Mouse (Mus musculus): ENCODE data around the gene A630076J17Rik.

A630076J17Rik gene

DNA sequence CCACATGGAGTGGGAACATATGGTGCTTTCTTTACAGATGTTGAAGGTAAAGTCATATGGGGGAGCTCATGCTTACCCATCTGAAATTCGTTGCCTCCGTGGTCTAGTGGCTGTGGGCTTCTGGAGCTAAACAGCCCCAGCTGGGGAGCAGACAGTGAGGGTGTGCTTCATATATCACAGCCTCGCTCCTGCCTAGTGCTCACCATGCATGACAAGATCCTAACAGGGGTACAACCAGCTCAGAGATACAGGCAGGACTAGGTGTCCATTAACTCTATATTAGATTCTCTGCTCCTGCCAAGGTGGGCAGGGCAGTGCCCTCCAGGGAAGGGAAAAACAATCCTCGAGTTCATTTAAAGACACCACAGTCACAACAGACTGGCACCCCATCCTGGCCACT lies 788 bp downstream of the A630076J17Rik start:
- no peak for DNase-seq (ENCODE audit: low read depth)

DNA sequence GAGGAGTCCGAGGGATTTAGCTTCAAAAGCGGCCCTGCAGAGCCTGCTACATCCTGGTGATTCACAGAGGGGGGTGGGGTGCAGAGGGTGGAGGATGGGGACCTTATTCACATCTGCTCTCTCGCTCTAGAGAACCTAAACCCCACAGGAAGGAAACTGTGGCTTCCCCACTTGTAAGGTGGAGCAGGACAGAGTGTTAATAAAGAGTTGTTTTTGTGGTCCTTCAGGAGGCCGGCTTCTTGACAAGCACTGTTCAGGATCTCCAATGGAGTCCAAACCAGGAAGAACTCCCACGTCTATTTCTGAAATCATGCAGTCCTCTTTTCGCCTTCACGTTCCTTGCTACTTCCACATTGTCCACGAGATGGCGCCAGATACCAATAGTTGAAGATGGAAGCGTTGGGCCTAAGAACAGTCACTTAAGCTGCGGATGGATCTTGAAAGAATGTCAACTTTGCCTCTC lies 3.0 kb downstream of the A630076J17Rik start:
- DNase-seq (ENCODE audit: low read depth) = peak; percentile 94

DNA sequence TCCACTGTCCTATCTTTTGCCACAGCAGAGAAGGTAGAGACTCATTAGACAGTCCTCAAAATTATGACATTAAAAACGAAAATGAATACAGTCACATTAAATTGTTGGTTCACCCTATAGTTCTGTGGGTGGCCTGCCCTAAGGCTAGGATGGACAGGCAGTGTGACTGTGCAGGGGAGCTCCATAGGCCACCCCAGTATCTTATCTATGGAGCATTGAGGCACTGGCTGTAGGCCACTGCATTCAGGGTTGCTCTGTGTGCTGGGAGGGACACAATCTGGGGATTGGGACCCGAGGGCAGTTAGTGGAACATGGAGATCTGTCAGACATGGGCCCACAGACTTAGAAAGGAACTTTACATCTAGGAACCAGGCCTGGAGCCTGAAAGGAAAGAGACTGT lies 3.5 kb downstream of the A630076J17Rik start:
- no peak for DNase-seq (ENCODE audit: low read depth)

DNA sequence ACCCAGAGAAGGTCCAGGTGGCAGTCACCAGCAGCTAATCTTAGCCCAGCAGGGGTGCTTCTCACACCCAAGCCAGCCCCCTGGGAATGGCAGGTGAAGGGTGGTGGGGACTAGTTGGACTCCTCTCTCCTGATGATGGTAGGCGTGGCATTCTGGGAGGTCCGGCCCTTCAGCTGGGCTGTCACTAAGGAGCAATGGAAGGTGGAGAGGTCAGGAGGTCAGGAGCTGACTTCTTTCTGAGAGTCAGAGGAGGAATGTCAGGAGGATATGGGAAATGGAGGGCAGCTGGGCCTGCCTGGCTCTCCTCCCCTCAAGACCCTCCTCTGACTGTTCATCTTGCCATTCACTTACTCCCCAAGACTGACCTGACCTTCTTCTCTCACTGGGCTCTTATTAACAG lies 7.6 kb downstream of the A630076J17Rik start:
- DNase-seq (ENCODE audit: low read depth) = no peak

DNA sequence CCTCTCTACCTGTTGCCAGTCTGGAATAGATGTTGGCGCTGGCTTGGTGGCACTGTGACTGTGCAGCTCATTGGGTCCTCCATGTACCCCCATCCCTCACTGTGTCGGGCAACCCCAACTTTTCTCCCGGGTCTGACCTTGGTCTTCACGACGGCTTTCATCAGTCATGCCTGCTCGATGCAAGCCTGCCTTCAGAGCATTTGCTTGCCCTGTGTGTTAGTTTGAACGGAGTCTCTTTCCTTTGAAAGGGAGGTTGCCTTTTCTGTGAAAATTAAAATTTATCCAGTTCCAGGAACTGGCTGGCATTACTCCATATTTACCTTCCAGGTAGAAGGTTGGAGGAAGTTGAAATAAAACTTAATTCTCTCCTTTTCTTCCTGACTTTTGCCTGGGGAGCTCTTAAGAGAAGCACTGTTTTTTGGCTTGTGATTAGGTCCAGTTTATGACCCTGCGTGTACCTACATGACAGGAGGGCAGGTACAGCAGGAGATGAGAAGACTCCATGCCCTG lies 8.1 kb downstream of the A630076J17Rik start:
- DNase-seq (ENCODE audit: low read depth) = no peak

DNA sequence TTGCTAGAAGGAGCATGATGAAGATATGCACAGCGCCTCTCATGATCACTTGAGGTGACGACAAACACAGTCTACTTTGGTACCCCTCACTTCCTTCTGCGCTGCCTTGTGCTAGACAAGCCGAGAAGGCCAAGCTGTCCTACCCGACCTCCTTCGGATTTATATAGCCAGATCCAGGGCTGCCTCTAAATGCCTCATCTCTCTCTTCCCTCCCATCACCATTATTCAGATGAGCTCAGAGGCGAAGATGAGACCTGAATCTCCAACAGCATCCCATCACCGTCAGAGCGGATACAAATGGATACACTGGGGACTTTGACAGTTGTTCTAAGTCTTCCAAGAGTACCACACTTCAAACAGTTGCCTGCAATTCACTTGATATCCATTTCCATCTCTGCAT lies 9.2 kb downstream of the A630076J17Rik start, which contains the start of gene Prok1:
TSS of gene Prok1 (minus strand) at position 101 of the 400 bp plus-strand sequence.
- DNase-seq (ENCODE audit: low read depth) = no peak

DNA sequence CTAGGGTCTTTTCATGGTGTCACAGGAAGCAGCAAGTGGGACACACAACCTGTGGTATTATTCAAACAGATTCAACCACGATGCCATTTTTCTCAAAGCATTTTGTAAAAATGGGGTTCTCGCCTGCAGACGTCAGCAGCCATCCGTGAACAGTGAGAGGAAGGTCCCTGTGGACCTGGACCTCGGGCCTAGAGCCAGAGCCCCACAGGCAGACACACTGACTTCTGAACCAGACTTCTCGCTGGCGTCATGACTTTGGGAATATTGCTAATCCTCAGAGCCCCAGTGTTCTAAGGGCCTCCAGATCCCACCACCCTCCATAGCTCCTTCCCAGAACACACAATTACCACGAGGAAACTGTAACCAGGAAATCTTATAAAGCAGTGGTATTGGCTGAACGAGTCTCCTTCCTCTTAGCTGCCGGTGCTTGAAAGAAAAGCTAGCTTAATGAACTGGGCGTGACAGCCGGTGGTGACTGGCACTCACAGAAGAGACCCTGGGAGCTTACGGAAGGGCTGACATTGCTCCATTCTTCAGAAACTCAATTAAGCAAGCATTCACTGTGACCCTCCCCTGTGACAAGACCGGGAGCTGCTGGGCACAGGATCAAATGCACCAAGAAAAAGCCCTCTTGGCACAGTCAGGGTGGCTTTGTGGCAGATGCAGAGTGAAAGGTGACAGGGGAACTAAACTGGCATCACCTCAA lies 11.1 kb downstream of the A630076J17Rik start:
- no peak for DNase-seq (ENCODE audit: low read depth)

DNA sequence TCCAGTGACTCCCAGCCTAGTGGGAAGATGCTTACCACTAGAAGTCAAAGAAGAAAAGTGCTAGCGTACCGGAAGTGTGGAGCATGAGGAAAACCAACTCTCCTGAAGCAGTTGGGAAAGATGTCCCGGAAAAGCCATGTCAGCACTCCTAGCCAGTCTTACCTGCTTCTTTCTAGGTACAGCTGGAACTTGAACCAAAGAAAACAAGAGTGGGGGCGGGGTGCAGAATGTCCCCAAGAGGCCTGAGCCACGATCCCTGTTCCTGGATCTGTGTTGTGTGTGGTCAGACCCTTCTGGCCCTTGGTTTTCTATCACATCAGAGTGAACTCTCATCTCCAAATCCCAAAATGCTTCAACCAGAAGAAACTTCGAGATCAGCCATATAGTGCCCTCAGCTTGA lies 16.5 kb downstream of the A630076J17Rik start:
- no peak for DNase-seq (ENCODE audit: low read depth)

DNA sequence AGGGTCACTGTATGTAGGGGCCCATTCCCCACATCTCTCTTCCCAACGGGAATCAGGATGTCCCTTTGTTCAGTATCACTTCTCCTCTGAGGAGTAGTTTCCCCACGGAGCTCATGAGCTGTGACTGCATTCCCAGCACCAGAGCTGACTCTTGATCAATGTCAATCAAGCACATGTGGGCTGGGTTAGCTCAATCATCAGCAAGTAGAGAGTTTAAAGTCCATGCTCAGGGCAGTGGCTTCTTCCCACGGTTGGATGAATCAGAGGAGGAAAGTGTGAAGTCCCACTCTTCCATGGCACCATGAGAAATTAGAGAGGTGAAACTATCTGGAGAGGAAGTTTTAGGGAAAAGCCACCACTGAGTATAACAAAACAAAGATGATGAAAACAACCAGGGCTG lies 18.6 kb downstream of the A630076J17Rik start:
- DNase-seq (ENCODE audit: low read depth) = no peak

DNA sequence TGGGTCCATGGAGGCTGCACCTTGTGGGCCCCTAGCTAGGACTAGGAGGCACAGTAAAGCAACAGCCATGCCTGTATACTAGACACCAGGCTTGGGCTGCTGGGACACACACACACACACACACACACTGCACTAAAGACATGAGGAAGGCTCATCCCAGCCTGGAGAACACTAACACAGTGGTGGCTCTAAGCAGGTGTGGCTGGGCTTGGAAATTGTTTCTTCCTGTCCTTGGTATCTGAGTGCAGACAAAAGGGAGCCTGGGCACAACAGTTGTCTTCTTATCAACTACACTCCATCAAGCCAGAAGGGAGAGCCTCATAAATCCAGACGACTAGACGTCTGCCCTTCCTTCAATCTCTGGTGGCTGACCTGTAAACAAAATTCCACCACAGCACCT lies 19.9 kb downstream of the A630076J17Rik start:
- DNase-seq (ENCODE audit: low read depth) = no peak

DNA sequence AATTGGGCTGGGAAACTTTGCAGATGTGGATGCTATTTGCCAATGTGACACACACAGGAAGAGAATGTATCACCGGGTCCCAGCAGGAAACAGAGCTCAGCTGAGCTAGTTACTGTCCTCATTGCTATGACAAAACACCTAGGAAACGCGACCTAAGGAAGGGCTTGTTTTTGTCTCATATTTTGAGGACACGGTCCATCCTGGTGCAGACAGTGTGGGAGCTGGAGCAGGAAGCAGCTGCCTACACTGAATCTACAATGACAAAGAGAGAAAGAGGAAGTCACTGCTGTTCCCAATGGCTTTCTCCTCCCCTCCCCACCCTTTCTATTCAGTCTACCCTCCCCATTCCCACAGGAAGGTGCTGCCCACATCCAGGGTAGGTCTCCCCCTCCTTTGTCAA lies 21.6 kb downstream of the A630076J17Rik start:
- no peak for DNase-seq (ENCODE audit: low read depth)

DNA sequence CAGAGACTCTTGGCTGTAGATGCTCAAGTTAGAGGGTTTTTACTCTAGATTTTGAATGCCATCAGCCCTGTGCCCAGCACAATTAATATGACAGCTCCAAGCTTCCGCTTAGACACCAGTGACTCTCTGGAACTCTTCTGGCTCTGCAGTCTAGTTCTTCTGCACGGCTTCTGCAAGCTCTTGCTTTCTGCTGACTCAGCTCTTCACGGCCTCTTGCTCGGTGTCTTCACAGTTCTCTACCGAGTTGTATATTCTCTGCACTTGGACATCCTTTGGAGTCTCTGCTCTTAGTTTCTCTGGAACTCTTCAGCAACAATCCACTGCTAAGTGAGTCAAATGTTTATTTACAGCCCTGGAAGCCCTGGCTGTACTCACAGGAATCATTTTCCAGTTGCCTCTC lies 23.5 kb downstream of the A630076J17Rik start:
- DNase-seq (ENCODE audit: low read depth) = no peak

DNA sequence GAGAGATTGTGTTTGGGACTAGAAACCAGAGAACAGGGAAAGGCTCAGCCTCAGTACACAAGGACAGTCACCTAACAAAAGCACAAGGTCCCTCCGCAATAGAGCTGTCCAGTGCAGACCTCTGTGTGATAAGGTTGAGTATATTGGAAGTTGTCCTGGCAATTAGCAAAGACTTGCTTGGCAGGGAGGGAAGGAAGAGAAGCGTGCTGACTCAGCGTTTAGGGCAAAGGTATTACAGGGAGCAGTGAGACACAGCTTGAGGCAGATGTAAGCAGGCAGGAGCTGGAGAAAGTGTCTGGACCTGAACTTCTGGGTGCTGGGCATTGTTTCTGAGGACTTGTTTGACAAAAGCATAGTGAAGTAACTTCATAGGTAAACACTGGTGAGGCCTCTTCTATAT lies 25.6 kb downstream of the A630076J17Rik start:
- no peak for DNase-seq (ENCODE audit: low read depth)

DNA sequence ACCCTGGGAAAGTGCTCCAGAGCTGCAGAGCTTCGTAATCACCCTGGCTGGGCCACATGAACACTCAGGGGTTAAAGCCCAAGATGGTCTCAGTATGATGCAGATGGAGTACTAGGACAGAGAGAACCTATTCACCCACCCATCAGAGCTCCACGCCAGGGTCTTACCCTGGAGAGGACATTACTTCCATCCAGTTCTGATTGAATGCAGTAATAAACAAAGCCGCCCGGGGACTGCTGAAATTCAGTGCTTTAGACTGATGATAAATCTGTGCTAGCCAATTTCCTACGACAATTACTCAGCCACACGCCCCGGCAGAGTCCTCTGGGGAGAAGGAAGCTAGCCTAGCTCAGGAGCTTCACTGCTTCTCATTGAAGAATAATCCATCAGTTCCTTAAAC lies 26.3 kb downstream of the A630076J17Rik start:
- no peak for DNase-seq (ENCODE audit: low read depth)

DNA sequence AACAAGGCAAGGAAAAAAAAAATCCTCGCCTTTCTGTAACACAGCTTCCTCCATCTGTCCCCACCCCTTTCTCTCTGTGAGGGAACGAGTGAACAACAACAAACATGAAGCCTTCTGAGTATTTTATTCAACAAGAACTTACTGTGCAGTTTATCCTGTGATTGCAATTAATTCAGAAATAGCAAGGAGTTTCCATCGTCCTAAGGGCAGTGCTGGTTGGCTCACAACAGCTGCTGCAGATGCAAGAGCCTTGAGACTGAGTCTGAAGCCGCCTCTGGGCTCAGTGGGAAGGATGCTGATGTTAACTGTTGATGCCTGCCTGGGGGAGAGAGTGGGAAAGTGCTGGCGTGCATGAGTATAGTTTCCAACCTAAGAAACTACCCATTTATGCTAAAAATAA lies 27.5 kb downstream of the A630076J17Rik start:
- no peak for DNase-seq (ENCODE audit: low read depth)

DNA sequence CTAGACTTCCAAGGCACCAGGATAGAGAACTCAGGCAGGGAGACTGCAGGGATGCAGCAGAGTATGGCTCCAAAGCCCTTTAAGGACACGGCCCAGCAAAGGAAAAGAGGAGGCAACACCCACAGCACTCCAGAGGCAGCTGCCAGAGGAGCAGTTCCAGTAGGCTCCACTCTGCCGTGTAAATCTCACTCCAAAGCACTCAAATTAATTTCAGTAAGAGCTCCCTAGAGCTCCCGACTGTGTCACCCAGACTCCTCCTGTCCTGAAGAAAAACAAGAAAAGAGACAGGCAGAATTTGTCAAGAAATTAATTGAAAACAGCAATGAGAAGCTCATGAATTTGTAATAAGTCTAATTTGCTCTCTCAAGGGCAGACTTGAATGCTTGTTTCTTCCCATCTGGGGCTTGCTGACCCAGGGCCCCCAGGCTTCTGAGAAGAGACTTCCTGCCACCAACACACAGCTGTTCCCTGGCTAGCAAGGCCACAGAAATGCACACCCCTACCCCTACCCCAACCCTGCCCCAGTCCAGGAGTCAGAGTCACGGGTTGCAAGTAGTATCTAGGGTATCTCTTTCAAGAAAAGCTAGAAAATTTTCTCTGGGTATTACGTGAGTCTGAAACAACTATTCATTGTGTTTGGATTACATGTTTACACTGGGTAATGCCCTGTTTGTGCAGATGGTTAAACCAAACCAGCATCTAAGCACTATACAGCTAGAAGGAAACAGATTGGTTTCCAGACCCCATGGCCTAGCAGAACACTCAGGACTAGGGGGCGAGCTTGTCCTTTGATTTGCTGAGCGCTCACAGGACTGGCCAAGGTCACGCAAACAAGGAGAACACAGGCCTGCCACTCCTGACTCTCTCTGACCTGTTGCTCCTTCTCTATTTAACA lies 30.8 kb downstream of the A630076J17Rik start:
- no peak for DNase-seq (ENCODE audit: low read depth)

DNA sequence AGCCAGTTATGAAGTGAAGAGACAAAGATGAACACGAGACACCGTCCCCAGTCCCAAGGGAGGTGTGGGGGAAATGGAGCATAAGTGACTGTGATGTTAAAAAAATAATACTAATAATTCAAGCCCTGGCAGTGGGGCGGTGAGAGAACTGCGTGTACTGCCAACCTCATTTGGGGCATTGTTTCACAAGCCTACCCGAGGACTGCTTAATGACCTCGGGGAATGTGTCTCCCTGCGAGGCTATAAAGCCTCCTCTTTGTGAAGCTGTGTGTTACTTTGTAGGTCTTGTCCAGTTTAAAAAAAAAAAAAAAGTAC lies 31.4 kb downstream of the A630076J17Rik start:
- no peak for DNase-seq (ENCODE audit: low read depth)

DNA sequence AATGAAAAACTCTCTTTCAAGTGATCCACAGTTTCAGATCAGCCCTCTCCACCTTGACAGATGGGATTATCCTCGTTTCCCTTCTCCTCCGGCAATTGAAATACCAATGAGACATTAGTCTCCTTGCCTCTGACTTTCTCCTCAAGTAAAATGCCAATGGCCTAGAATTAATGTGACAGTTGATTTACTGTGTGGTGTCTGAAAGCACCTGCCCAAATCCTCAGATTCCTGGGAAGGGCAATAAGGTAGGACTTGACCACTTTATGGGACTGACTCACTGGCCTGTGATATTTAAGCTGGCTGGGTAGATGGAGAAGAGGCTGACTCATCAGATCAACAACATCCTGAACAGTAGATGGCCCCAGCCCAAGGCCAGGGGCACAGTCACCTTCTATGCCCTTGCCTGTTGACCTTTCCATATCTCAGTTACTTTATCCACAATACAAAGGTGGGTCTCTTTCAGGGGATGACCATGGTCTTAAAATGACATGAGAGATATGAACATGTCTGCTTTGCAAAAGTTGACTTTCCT lies 36.5 kb downstream of the A630076J17Rik start:
- no peak for DNase-seq (ENCODE audit: low read depth)

DNA sequence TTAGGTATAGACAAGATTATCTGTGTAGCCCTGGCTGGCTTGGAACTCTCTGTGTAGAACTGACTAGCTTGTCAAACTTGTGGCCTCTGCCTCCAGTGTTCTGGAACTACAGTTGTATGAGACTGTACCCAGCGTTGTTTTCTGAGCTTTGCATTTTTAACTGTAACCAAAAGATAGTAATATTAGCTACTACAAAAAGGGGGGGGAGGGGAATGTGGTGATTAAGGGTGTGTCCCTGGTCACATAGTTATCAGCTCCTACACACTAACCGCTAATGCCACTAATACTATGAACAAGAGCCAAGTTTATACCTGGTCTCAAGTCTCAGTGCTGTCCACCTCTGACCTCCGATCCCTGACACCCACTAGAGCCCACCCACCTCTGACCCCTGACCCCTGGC lies 42.0 kb downstream of the A630076J17Rik start:
- DNase-seq (ENCODE audit: low read depth) = no peak

DNA sequence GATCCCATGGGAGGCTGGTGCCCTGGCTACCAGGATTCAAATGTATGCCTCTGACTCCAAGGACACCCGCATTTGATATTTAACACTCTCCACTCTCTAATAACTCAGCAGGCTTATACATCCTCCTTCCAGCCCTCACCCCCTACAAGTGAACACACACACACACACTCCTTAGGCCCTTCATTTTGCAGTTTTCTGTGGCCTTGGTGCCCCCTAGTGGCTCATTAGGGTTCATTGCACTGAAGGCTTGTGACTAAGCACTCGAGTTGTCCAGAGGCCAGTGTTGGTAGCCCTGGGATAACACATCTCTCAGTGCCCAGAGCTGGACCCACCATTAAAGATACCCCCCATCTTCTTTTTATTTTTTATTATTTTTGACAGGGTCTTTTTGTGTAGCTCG lies 43.4 kb downstream of the A630076J17Rik start:
- DNase-seq (ENCODE audit: low read depth) = peak; percentile 85

DNA sequence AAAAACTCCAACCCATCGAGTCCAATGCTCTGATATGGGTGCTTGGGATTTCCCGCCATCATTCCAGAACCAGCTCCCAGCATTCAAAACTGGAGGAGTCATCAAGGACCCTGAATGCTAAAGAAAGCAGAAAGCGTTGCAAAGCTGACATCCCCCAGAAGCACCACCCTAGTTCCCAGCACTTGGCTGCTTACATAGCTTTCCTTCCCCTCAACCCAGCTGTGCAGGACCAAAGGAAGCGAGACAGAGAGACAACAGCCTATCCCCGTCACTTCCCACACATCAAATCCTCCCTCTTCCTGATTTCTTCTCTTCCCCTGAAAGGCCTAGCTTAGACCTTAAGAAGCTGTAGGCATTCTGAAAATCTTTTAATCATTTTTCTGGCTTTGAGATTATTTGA lies 44.9 kb downstream of the A630076J17Rik start:
- DNase-seq (ENCODE audit: low read depth) = no peak

DNA sequence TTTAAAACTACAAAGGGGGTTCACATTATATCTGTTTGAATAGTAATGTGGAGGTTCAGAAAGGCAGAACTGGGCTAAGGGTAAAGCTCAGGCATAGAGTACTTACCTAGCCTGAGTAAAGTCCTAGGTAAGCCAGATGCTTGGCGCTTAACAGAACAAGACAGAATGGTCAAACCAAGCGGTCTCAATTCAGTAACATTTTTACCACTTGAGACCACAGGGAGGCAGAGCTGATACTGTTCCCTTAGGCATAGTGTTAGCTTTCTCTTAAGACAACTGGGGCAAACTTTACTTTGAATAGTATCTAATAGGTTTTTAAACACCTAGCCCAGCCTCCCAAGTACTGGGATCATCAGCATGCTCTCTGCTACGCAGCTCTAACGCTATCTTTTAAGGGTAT lies 45.6 kb downstream of the A630076J17Rik start:
- peak; percentile 36 for DNase-seq (ENCODE audit: low read depth)

DNA sequence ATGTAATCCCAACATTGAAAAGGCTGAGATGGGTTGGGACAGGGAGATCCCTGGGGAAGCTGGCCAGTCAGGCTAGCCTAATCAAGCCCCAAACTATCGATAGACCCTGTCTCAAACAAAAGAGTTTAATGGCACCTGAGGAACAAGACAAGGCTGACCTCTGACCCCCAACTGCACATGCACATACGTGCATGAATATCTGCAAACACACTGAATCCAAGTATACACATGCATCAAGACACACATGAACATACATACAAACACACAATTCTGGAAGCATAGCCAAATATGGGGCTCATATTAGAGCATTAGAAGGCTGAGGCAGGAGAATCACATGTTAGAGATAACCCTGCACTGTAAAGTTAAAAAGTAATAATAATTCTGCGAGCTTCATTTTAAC lies 46.2 kb downstream of the A630076J17Rik start:
- no peak for DNase-seq (ENCODE audit: low read depth)
